Mouse (Mus musculus) liver, postnatal 0 days (tissue): ENCODE results near the gene Hist1h3e. TPM values are rescaled to one million over a fixed set of nuclear protein-coding genes. Genes with fewer than 3 reads are reported as not detected.
A peak's percentile ranks its signal among the peaks of the same experiment; 100 is the strongest.

Experiments
- ATAC-seq: fragments of 200-750 bp; cut with Nextera tagmentation; 2 replicates; pipeline ENCODE4 v1.8.0; 2017; ENCODE audit warnings: mild to moderate bottlenecking, moderate library complexity
- DNase-seq: peaks from one replicate; pipeline ENCODE4 v3.0.0-alpha.2; 2016
- H3K27ac ChIP-seq: fragments of 300-500 bp; sonication (generic); 2 replicates; pipeline ENCODE4 v1.5.1; 2014; ENCODE audit warnings: antibody characterized with exemption, moderate library complexity, mild to moderate bottlenecking, low read depth
- H3K27me3 ChIP-seq: fragments of 300-500 bp; sonication (generic); 2 replicates; pipeline ENCODE4 v1.6.1; 2014; ENCODE audit warnings: low read length, control low read depth, mixed read lengths; ENCODE audit not compliant: insufficient read depth
- H3K36me3 ChIP-seq: fragments of 300-500 bp; sonication (generic); replicated peaks from 2 replicates; pipeline ENCODE4 v1.6.1; 2014; ENCODE audit warnings: mild to moderate bottlenecking, control low read depth, low read length, moderate library complexity, mixed read lengths; ENCODE audit not compliant: insufficient read depth
- H3K4me1 ChIP-seq: fragments of 300-500 bp; sonication (generic); 2 replicates; pipeline ENCODE4 v1.6.1; 2014; ENCODE audit warnings: antibody characterized with exemption, mild to moderate bottlenecking, control low read depth; ENCODE audit not compliant: insufficient read depth
- H3K4me2 ChIP-seq: fragments of 300-500 bp; sonication (generic); 2 replicates; pipeline ENCODE4 v1.6.1; 2014; ENCODE audit warnings: low read depth, mild to moderate bottlenecking, low read length, moderate library complexity, mixed read lengths
- H3K4me3 ChIP-seq: fragments of 300-500 bp; sonication (generic); 2 replicates; pipeline ENCODE4 v1.5.1; 2014; ENCODE audit warnings: low read depth, low read length
- H3K9ac ChIP-seq: fragments of 300-500 bp; sonication (generic); replicated peaks from 2 replicates; pipeline ENCODE4 v1.6.1; 2014; ENCODE audit warnings: mild to moderate bottlenecking, moderate library complexity
- H3K9me3 ChIP-seq: fragments of 300-500 bp; sonication (generic); 2 replicates; pipeline ENCODE4 v1.6.1; 2016; ENCODE audit warnings: mild to moderate bottlenecking, control low read depth, low read length, mixed read lengths
- CTCF ChIP-seq: sonication (generic); IDR thresholded peaks from 2 replicates; pipeline ENCODE4 v1.5.1; 2016; ENCODE audit warnings: antibody characterized with exemption, low read depth
- EP300 ChIP-seq: IDR thresholded peaks from 2 replicates; pipeline ENCODE4 v1.6.1; 2016; ENCODE audit warnings: antibody characterized with exemption, low read depth, mild to moderate bottlenecking
- WGBS: fragments of 180-500 bp; shearing (Covaris S2); extraction: QIAGEN DNeasy Blood & Tissue Kit; methylation state at CpG from one replicate; pipeline ENCODE4 v1.1.7; 2014; ENCODE audit not compliant: insufficient replicate concordance; 5-methylcytosine and 5-hydroxymethylcytosine counted together
- polyA plus RNA-seq: library from polyadenylated mRNA; unstranded; fragments of >200 nt; fragmentation: Nextera tagmentation; extraction: Ambion mirVana; gene quantifications from 2 replicates; pipeline ENCODE4 v1.2.1, GENCODE M21; 2015

Gene Hist1h3e
- polyA plus RNA-seq, 1 experiment from 2014 or later = 4.6 TPM

GRCm38 (mm10) chr13:23530901-23531875 is 31.0 kb downstream of the Hist1h3e start, which contains the start of gene Hist1h4h:
Gene Hist1h4h (plus strand): TSS chr13:23531050.
- Histone ChIP-seq H3K4me3 (peak within 1 kb of the TSS; percentile 66), H3K27ac (peak within 1 kb of the TSS; percentile 99), H3K9me3 (no peaks in the 10 kb centered on the region), H3K27me3 (no peaks in the 10 kb centered on the region), H3K9ac (peak within 1 kb of the TSS; percentile 87), H3K4me1 (peaks cover 19% of the 10 kb centered on the region), H3K36me3 (no peaks in the 10 kb centered on the region), H3K4me2 (peak within 1 kb of the TSS; percentile 80)
- TF ChIP-seq EP300 = peak; percentile 92
- no peak for TF ChIP-seq CTCF
- WGBS = under 1% methylated on average over 54 of the region's 70 CpGs
- ATAC-seq (peak; percentile 60), DNase-seq (peak; percentile 95)

DNA sequence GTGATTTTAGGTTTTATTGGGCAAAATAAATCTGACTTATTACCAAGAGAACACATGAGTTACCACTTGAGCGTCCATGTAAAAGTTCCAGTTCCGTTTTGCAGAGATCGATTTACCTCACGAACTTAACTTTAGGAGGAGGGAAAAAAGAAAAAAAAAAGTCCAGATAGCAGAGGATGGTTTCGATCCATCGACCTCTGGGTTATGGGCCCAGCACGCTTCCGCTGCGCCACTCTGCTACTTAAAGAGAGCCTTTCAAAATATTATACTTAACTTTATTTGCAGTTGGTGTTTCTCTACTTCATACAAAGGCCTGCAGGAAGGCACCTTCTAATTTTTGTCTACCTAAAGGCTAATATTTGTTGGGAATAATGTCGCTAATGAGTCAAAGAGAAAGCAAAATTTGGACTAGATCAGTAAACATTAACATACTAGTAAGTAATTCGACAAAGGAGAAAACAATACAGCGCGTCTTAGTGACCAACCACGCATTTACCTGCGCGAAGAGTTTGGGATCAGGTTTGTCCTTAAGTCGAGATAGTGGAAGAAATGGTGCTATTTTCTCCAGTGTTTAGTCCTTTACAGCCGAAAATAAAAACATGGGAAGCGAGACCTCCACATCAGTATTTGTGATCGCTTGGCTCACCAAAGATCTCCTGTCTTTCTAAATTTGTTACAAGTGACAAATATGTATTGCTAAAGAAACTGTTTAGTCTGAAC is 31.8 kb downstream of the Hist1h3e start:
- peak overlapping the region; percentile 80 for H3K4me2 ChIP-seq
- WGBS = under 1% methylated on average over 20 of the region's 20 CpGs
- H3K9me3 ChIP-seq = no peaks in the 10 kb centered on the region
- peaks cover 26% of the 10 kb centered on the region for H3K4me1 ChIP-seq
- no peak for TF ChIP-seq CTCF
- no peak for TF ChIP-seq EP300
- H3K36me3 ChIP-seq = no peaks in the 10 kb centered on the region
- H3K4me3 ChIP-seq = peak overlapping the region; percentile 66
- H3K9ac ChIP-seq = peak overlapping the region; percentile 87
- no peak for ATAC-seq
- peak; percentile 74 for DNase-seq
- H3K27ac ChIP-seq = peak overlapping the region; percentile 99
- no peaks in the 10 kb centered on the region for H3K27me3 ChIP-seq

- Histone ChIP-seq H3K27ac (peak overlapping the region; percentile 99; the same call in 1 of the 2 replicates), H3K9ac (peak overlapping the region; percentile 87), H3K9me3 (no peaks in the 10 kb centered on the region), H3K27me3 (no peaks in the 10 kb centered on the region), H3K4me1 (peaks cover 25% of the 10 kb centered on the region), H3K36me3 (no peaks in the 10 kb centered on the region), H3K4me3 (peak overlapping the region; percentile 66), H3K4me2 (peak overlapping the region; percentile 80)
- no peak for DNase-seq
- no peak for ATAC-seq
- WGBS = 28% methylated on average over 2 of the region's 2 CpGs
- TF ChIP-seq CTCF = no peak
- TF ChIP-seq EP300 = no peak
Observed at GRCm38 (mm10) chr13:23529480-23530165, 32.5 kb downstream of the Hist1h3e start.

- peaks cover 21% of the 10 kb centered on the region for H3K4me1 ChIP-seq
- no peak overlapping the region for H3K27ac ChIP-seq
- H3K36me3 ChIP-seq = no peaks in the 10 kb centered on the region
- ATAC-seq = no peak
- no peak overlapping the region for H3K4me3 ChIP-seq
- H3K4me2 ChIP-seq = no peak overlapping the region
- 81% methylated on average over 5 of the region's 5 CpGs for WGBS
- DNase-seq = no peak
- no peak overlapping the region for H3K9ac ChIP-seq
- no peak for TF ChIP-seq CTCF
- TF ChIP-seq EP300 = no peak
- H3K9me3 ChIP-seq = no peaks in the 10 kb centered on the region
- H3K27me3 ChIP-seq = no peaks in the 10 kb centered on the region
Observed at GRCm38 (mm10) chr13:23529005-23529404, 33.2 kb downstream of the Hist1h3e start.

- H3K9ac ChIP-seq = peak overlapping the region; percentile 42
- H3K4me2 ChIP-seq = peak overlapping the region; percentile 73
- WGBS = under 1% methylated on average over 17 of the region's 17 CpGs
- peaks cover 12% of the 10 kb centered on the region for H3K4me1 ChIP-seq
- H3K27me3 ChIP-seq = no peaks in the 10 kb centered on the region
- TF ChIP-seq EP300 (0 out of 2 replicates have a peak, but pooled peaks have one; percentile 16), CTCF (no peak)
- no peaks in the 10 kb centered on the region for H3K9me3 ChIP-seq
- DNase-seq (peak; percentile 91), ATAC-seq (no peak)
- no peaks in the 10 kb centered on the region for H3K36me3 ChIP-seq
- peak overlapping the region; percentile 44 for H3K4me3 ChIP-seq
- no peak overlapping the region for H3K27ac ChIP-seq
Observed at GRCm38 (mm10) chr13:23526312-23526711, 35.9 kb downstream of the Hist1h3e start.
